Mouse (Mus musculus) yolk sac, embryonic 10.5 days (tissue): Measurements from ENCODE around the gene Gsto1.

Experiments used
- DNase-seq: peaks from one replicate; pipeline ENCODE4 v3.0.0-alpha.2; 2017; ENCODE audit warnings: low spot score

The Gsto1 gene

DNA sequence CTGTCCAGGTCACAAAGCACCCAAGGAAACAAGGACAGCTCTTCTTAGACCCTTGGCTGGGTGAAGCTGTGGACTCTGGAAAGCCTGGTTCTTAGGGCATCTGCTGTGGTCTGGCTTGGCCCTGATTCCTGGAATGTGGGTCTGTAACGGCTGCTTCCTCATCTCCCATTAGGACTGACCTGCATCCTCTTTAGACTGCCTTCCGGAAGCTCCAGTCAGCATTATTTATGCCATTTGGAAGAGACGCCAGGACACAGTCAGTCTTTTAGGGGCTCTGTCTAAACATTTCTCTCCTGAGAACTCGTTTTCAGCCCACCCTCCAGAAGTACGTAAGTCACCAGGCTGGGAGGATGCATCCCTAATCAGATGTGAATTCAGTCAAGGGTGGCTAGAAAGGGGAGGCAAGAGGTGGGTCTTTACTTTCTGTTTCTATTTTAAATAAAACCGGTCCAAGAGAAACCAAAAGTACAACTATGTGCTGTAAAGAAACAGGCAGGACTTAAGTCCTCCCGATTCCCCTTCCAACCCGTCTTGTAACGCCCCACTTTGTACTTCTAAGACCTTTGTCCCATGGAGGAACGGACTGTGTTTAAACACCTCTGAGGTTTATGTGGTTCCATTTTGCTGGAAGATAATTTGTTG is 35.8 kb downstream of the Gsto1 start:
- peak; percentile 29 for DNase-seq

DNA sequence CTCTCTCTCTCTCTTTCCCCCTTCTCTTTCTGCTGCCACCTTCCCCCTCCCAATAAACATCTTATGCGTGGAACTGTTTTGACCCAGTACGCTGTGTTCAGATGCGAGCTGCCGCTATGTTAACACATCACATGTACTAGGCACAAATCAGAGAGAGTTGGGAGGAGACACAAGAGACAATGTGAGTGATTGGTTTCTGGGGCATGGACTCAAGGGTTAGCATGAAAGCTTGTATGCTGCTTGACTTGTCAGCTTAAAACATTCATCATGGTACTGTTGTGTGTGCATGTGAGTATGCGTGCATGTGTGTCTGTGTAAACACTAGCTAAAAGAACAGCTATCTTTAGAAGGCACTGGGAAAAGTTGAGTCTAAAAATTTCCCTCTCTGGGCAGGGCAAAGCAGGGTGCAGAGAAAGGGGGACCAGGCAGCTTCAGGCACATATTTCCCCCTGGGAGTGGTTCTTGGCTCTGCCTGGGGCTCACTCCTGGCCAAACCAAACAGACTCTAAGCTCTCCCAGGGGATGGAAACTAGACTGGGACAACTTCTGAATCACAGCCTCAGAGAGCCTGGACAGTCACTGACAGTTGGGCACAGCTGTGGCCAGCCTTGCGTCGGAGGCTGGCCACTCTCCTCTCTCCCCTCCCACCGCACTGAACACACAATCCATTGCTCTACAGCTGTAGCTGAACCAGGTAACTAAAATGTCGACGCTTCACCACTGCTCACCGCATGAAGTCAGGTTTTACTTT is 37.0 kb downstream of the Gsto1 start:
- DNase-seq = no peak

DNA sequence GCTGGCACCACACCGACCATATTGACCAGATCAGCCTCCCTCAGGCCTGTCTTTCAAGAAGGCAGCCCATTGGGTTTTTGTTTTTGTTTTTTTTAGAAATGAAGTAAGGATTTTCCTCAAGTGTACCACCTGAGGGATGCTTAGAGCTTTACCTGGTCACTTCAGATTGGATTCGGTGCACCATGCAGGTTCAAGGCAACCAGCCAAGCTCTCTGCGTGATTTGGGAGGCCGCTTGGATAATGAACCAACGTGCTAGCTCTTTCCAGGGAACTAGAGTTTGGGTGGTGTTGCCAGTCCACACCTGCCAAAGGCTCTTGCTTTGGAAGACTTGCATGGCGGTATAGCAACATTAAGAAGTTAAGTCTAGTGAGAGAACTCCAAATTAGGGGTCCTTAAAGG is 38.3 kb downstream of the Gsto1 start:
- no peak for DNase-seq

DNA sequence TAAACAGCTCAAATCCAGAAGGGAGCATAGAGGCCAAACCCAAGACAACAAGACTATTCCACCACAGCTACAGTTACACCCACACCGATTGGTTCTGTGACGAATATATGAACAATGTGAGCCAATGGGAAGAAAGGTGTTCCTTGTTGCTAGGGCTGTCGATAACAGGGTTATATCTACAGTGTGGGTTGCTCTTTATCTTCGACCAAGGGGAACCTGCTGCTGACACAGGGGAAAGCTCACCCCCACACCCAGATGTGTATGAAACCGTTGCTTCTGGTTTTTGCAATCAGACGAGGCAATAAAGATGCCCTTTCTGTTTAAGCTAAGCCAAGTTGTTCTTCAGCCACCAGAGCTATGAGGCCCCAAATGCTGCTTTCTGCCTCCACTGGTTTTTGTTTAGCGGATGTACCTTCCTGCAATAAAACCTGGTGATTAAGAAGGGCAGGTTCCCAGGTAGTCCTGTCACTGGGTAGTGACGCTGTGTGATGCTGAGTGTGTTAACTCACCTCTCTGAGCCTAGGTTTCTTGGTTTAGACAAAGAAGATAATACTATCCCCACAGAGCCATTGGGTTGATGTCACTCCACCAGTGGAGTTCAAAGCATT is 43.8 kb downstream of the Gsto1 start:
- no peak for DNase-seq

DNA sequence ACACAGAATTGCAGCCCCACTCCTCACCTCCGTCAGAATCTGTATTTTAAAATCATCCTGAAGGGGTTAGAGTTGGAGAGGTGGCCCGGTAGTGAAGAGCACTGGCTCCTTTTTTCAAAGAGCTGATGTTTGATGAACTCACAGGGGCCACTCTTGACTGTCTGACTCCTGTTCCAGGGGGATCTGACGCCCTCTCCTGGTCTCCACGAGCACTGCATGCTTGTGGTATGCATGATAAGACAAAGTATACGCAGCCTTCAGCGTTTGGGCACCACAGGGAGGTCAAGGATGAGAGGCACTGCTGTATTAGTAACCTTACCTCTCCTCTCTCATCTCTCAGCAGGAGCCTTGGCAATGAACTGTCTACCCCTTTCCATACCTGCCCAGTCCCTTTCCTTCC is 45.2 kb downstream of the Gsto1 start:
- no peak for DNase-seq

DNA sequence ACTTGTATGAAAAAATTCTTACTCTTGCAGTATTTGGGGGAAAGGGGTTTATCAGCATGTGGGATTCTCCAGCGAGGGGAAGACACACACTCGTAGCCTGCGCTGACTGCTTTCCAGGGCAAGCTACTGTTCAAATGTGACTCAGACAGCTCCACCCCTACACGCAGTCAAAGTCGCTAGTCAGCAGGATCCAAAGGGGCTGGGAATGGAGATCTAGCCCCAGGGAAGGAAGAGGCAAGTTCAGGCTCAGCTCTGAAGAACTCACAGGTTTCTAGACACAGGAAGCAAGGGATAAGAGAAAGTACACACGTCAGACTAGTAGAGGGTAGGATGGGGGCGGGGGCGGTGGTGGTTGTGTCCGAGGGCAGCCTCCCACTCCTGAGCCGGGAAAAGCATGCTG is 45.8 kb downstream of the Gsto1 start:
- DNase-seq = no peak

DNA sequence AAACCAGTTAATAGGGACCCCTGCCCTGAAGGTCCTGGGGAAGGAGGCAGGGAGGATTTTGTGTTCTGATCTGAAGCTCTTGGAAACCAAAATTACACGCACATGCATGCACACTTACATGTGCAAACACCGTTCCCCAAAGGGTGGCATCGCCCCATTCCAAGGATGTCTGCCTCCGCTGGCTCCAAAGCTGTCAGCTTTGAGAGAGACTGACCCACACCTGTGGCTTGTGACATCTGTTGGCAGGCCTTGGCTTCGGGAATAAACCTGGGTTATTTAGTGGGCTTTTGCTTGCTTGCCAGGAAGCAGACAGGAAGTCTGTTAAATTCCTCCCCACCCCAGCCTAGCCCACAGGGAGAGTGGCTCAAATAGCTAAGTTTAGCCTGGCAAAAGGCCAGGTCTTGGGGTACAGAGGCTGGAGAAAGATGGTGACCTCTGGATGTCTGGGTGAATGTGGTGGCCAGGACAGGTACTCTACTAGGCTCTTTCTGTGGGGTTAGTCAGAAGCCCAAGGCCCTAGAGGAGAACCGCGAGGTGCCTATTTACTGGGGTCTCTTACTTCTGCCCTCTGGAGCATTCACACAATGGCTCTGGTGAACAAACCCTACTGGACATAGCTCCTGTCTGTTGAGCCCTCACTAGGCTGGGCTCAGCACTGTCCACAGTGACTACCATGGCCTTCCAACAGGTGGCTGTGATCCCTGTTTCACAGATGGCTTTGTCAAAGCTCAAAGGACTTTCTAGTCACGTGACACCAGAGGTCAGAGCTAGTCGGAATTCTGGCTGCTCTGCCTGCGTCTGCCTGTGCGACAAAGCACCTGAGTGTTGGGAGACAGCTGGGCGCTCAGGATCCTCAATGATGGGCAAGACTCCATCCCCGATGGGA is 47.8 kb downstream of the Gsto1 start:
- DNase-seq = no peak

DNA sequence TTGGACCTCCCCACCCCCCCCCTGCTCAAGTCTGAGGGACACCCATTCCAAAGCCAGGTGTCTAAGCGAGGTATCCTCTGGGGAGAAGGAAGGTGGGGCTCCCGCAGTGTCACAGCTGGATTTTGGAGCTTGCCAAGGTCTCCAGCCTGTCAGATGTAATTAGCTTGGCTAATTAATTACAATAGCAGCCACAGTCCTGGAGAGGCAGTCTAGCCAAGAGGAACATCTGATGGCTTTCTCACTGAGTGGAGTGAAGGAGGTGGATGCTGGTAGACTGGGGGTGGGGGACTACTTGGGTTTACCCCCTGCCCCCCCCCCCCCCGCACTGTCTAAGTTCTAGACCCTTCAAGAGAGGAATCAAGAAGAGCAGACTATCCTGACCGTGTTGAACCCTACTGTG is 48.9 kb downstream of the Gsto1 start:
- no peak for DNase-seq

DNA sequence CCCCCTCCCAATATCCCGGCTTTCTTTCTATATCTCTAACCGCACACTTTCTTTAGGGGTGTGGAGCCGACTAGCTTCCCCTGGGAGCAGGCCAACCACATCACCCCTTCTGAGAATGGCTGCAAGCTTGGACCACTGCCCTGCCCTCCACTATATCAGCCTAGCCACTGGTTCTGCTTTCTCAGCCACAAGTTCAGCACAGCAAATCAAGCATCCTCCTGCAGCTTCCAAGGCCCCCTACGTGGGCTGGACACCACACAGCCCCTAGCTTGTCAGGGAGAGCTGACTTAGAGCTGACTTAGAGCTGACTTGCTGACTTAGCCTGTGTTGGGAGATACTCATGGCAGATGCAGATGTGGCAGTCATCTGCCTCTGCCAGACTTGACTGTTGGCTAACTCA is 50.3 kb downstream of the Gsto1 start:
- no peak for DNase-seq

DNA sequence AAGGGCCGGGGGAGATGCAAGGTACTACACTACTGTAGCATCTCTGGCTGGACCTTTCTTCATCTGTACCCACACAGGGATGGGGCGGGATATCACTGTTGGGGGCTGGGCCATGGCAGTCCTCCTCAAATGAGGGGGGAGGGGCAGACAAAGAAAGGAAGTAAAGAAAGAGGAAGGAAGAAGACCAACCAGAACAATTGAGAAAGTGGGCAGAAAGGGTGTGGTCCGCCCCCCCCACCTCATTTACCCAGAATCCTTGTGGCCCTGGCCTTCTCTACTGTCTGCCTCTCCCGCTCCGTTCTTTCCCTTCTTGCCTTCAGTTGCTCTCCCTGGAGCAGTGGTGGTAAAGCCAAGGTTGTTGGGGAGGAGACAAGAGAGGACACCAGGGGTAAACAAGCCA is 50.8 kb downstream of the Gsto1 start:
- no peak for DNase-seq

DNA sequence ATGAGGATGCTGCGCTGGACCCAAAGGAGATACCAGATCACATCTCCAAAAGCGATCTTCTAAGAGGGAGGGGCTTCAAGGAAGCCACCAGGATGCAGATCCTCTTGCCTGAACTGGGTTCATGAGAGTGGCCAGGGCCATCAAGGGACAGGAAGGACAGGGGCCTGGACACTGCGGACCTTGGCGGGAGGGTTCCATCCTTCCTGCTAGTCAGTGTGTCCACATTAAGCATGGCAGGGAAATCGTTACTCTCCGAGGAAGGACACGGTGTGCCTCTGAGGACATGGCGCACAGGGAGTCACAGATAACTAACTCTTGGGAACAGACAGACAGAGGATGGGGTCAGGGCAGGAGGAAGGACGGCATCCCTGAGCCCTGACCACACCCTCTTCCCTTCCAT is 52.8 kb downstream of the Gsto1 start:
- DNase-seq = no peak

DNA sequence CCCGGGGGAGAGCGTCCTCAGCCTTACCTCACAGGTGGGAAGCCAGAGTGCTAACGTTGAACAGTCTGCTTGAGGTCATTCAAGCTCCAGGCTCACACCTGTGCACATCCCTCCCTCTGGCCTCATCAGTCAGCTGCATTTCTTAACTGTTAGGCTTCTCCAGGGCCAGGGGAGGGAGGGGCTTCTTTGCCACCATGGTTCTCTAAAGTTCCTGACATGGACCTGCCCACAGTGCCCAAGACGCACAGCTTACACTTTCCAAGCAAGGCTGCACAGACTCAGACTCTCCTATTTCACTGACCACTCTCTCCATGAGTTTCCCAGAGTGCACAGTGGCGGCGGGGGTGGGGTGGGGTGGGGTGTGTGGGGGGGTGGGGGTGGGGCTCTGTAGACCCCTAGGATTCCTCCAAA is 54.2 kb downstream of the Gsto1 start:
- no peak for DNase-seq

DNA sequence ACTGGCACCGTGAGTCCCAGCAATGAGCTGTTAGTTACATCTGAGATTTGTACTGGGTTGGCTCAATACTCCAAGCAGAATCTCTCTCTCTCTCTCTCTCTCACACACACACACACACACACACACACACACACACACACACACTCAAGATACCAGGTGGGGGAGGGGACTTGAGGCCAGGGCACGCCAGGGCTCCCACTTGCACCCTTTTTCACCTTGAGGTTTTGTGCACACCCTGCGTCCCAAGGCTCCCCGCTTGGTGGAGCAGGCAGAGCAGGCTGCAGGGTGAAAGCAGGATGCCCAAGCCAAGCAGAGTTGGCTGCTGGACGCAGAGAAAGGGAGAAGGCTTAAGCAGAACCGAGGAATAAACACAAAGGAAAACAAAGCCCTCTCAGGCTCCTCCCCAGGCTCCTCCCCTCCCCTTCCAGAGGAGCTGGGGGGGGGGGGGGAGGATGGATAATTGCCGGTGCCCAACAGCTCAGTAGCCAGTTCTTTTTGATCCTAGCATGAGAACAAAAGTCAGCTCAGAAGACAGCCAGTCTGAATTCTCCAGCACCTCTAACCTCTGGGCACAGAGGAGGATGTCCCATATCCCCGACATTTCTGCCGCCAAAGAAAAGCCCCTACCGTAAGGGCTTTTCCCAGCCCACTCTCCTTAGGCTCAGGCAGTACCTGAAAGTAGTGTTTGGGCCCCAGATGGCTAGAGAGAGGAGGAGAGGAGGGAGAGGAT is 54.8 kb downstream of the Gsto1 start:
- peak; percentile 23 for DNase-seq

DNA sequence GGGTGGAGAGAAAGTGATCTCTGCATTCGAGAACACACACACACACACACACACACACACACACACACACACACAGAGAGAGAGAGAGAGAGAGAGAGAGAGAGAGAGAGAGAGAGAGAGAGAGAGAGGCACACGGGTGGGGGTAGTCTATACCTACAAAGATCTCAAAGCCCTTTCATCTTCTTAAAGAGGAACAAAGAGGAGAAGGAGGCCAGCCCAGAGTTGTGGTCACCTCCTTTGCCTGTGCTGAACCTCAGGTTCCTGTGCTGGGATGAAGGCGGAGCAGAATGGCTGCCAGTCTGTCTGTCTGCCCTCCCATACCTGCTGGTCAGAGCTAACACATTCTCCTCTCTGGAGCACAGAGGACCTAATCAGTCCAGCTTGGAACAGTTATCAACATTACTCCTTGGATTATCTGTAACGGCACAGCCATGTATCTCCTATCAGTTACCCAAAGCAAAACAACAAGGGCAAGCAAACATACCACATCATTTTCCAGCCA is 55.4 kb downstream of the Gsto1 start:
- no peak for DNase-seq

DNA sequence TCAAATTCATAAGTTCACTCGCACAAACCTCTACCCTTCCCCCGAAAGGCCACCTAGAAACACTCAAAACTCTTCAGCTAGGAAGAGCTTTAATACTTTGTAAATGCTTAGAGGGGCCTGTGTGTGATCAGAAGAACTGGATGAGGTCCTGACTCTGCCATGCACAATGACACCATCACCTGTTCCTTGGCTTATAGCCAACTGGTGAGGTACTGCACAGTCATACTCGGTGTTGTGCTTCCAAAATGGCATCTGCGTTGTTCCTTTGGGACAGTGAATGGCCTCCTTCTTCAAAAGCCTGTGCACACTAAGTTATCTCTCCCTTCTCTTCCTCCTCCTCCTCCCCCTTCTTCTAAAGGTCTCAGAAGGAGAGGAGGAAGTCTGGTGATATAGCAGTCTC is 56.0 kb downstream of the Gsto1 start:
- DNase-seq = no peak

DNA sequence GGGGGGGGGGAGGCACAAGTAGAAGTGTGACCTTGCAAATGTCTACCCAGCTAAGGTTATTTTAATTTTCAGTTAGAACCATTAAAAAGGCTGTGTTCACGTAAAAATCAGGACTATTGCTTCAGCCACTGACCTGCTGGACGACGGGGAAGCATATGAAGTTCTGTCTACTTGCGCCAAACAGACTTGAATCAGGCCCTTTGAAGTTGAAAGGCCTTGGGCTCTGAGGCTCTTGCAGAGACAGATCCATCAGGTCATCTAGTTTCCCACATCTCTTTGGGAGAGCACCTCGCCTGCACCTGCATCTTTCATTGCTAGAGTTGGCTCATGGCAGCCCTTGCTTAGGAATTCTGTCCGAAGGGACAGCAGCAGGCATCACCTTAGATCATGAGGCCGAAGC is 58.6 kb downstream of the Gsto1 start:
- no peak for DNase-seq

DNA sequence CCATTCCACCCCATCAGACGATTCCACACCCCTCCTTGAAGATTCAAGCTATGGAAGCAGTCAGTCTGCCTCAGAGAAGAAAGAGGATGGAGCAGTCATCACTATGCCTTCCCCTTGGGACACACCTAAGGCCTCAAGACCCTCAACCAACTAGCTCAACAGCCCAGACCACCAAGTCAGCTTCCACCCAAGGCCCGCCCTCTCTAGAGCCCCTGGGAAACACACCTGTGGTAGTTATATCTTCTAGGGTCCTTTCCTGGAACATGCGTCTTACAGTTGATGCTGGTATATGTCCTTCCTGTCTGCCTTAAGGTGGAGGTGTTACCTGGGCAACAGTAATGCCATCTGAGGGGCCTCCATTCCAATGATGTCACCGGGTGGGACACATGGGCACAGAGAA is 59.4 kb downstream of the Gsto1 start:
- DNase-seq = no peak
